Mouse (Mus musculus) layer of hippocampus, adult 9-10 months (tissue): ENCODE data around the gene Hist1h2ac.
"Not testable (repeated sequence)": the region's sequence is repeated elsewhere in the genome, so short reads cannot be mapped to it uniquely, and the experiment has no call there.

Source experiments
- DNase-seq: peaks from one replicate; pipeline ENCODE4 v3.0.0; 2022; ENCODE audit warnings: low spot score

Gene Hist1h2ac

GRCm38 (mm10) chr13:23699767-23700166, 16.0 kb upstream of the Hist1h2ac start:
- DNase-seq: no peak

- no peak for DNase-seq
Measured at GRCm38 (mm10) chr13:23698996-23699395, 15.2 kb upstream of the Hist1h2ac start.

GRCm38 (mm10) chr13:23698300-23698693, 14.5 kb upstream of the Hist1h2ac start, which contains the start of gene Hist1h4c:
TSS of gene Hist1h4c (minus strand) at chr13:23698454.
- peak; percentile 100 for DNase-seq

- DNase-seq: no peak
Measured at GRCm38 (mm10) chr13:23697491-23698299, 13.9 kb upstream of the Hist1h2ac start.

GRCm38 (mm10) chr13:23696061-23696474, 12.3 kb upstream of the Hist1h2ac start:
- DNase-seq: no peak

GRCm38 (mm10) chr13:23695514-23695913, 11.8 kb upstream of the Hist1h2ac start, which contains the start of gene Hist1h1t:
TSS of gene Hist1h1t (plus strand) at chr13:23695814.
- DNase-seq: no peak

GRCm38 (mm10) chr13:23694956-23695355, 11.2 kb upstream of the Hist1h2ac start:
- DNase-seq: no peak

GRCm38 (mm10) chr13:23693856-23694440, 10.2 kb upstream of the Hist1h2ac start:
- no peak for DNase-seq

GRCm38 (mm10) chr13:23689459-23689858, 5.7 kb upstream of the Hist1h2ac start:
- DNase-seq: no peak

- DNase-seq: no peak
Measured at GRCm38 (mm10) chr13:23688956-23689355, 5.2 kb upstream of the Hist1h2ac start.

- no peak for DNase-seq
Measured at GRCm38 (mm10) chr13:23687907-23688306, 4.2 kb upstream of the Hist1h2ac start.

- no peak for DNase-seq
Measured at GRCm38 (mm10) chr13:23687181-23687580, 3.4 kb upstream of the Hist1h2ac start.

- no peak for DNase-seq
Measured at GRCm38 (mm10) chr13:23685966-23686365, 2.2 kb upstream of the Hist1h2ac start.

- no peak for DNase-seq
Measured at GRCm38 (mm10) chr13:23685121-23685861, 1.5 kb upstream of the Hist1h2ac start.

GRCm38 (mm10) chr13:23684295-23684945, 672 bp upstream of the Hist1h2ac start:
- not testable (repeated sequence) for DNase-seq

GRCm38 (mm10) chr13:23682947-23683754, 597 bp downstream of the Hist1h2ac start:
- not testable (repeated sequence) for DNase-seq

- DNase-seq: no peak
Measured at GRCm38 (mm10) chr13:23682623-23682946, 1.2 kb downstream of the Hist1h2ac start.

GRCm38 (mm10) chr13:23681990-23682582, 1.7 kb downstream of the Hist1h2ac start:
- no peak for DNase-seq

- DNase-seq: no peak
Measured at GRCm38 (mm10) chr13:23662536-23662935, 21.2 kb downstream of the Hist1h2ac start.

- no peak for DNase-seq
Measured at GRCm38 (mm10) chr13:23659636-23660366, 23.9 kb downstream of the Hist1h2ac start.
